Mouse (Mus musculus) myocyte (in vitro differentiated cells): ENCODE measurements at regions not wholly inside any gene's neighbourhood (a gene's known extent, or its start where the extent isn't known, plus 50 kb on each side); places are given as distances from the start of the nearest gene placed in this dataset.

Experiments
- E2F4 ChIP-seq: IDR thresholded peaks from one replicate; pipeline ENCODE4 v1.6.1; 2011; ENCODE audit warnings: mild to moderate bottlenecking, control low read depth, moderate library complexity; ENCODE audit not compliant: insufficient read depth
- MAX ChIP-seq: IDR thresholded peaks from one replicate; pipeline ENCODE4 v1.6.1; 2011; ENCODE audit warnings: low read depth, mild to moderate bottlenecking, control low read depth
- MYOD1 ChIP-seq, 3 experiments: IDR thresholded peaks; one replicate each; pipeline ENCODE4 v1.6.1; 2011; ENCODE audit warnings: control low read depth in 2 of 3, low read depth in 2 of 3, mild to moderate bottlenecking in 2 of 3, moderate library complexity in 1 of 3; ENCODE audit not compliant: insufficient read length in 2 of 3, control insufficient read depth in 1 of 3
- MYOG ChIP-seq, 3 experiments: IDR thresholded peaks; one replicate each; pipeline ENCODE4 v1.6.1; 2011; ENCODE audit warnings: control low read depth in 2 of 3, low read depth in 2 of 3, mild to moderate bottlenecking in 2 of 3; ENCODE audit not compliant: insufficient read length in 2 of 3, control insufficient read depth in 1 of 3, insufficient read depth in 1 of 3
- POLR2A ChIP-seq: IDR thresholded peaks from one replicate; pipeline ENCODE4 v1.6.1; 2011; ENCODE audit warnings: low read depth, mild to moderate bottlenecking, control low read depth, moderate library complexity; ENCODE audit not compliant: insufficient read length
- POLR2AphosphoS2 ChIP-seq: IDR thresholded peaks from one replicate; pipeline ENCODE4 v1.6.1; 2011; ENCODE audit warnings: low read depth, control low read depth; ENCODE audit not compliant: insufficient read length
- TCF12 ChIP-seq: IDR thresholded peaks from one replicate; pipeline ENCODE4 v1.6.1; 2011; ENCODE audit warnings: mild to moderate bottlenecking, control low read depth; ENCODE audit not compliant: poor library complexity, insufficient read depth, severe bottlenecking
- USF1 ChIP-seq: IDR thresholded peaks from one replicate; pipeline ENCODE4 v1.6.1; 2011; ENCODE audit warnings: low read depth, mild to moderate bottlenecking, control low read depth, moderate library complexity

- no peak for TF ChIP-seq POLR2A
- no peak for TF ChIP-seq MAX
- TF ChIP-seq MYOD1 (IDR thresholded peaks at IDR 0.05; ENCODE audit: control insufficient read depth in 1 of 3, insufficient read length in 2 of 3, low read depth in 2 of 3) = no peak
- no peak for TF ChIP-seq E2F4
- TF ChIP-seq TCF12 = no peak
- TF ChIP-seq USF1 = no peak
- no peak for TF ChIP-seq POLR2AphosphoS2
- TF ChIP-seq MYOG (IDR thresholded peaks at IDR 0.05; ENCODE audit: control insufficient read depth in 1 of 3, insufficient read depth in 1 of 3, insufficient read length in 2 of 3, low read depth in 2 of 3) = no peak
These were observed 646.0 kb upstream of the 3110018I06Rik start for GRCm38 (mm10) chr12:106842396-106842795.
